24 mouse cellular contexts compared by ENCODE assay signal in genomic region chr16:29441405-29441985, GRCm38 (mm10).
DNase-seq lines count a peak whose midpoint lies in the region; ATAC-seq and TF ChIP-seq lines count a peak whose summit lies in the region.
"Had no signal": no experiment of that assay in that cellular context is flagged by ENCODE, and none has a peak within 500 bp of the region (broad histone marks: within the 10 kb centered on the region; RNA-seq: fewer than 3 reads in every experiment).

No protein-coding gene starts in this region.

- no peak for DNase-seq in forebrain, embryonic 10.5 days (ENCODE audit: extremely low spot score, low spot score)
- DNase-seq in layer of hippocampus, adult 2 months (ENCODE audit: low spot score in 2 of 2), result no peak
- no peak for DNase-seq in layer of hippocampus, adult 9-10 months (ENCODE audit: low spot score)
- DNase-seq in brain, adult 2 months (ENCODE audit: low read depth, low spot score), result peak; percentile 53
- DNase-seq in layer of hippocampus, adult 11-12 months (ENCODE audit: low spot score), result no peak
- DNase-seq: adrenal gland, postnatal 14 days; cerebellum, adult 18-20 months; cerebellum, postnatal 36 days; gastrocnemius, adult 2 months; heart, postnatal 36 days; kidney, adult 2 months; kidney, postnatal 10 days; layer of hippocampus, adult 9-11 months had no signal

- no peaks in the 10 kb centered on the region for H3K27me3 ChIP-seq in forebrain, embryonic 13.5 days
- H3K27me3 ChIP-seq in forebrain, embryonic 10.5 days (ENCODE audit: poor library complexity, severe bottlenecking), result no peaks in the 10 kb centered on the region
- no peaks in the 10 kb centered on the region for H3K27me3 ChIP-seq in midbrain, embryonic 12.5 days
- H3K27me3 ChIP-seq: embryonic facial prominence, embryonic 15.5 days; heart, embryonic 13.5 days; lung, embryonic 15.5 days; neural tube, embryonic 12.5 days; Patski had no signal

- H3K27ac ChIP-seq in forebrain, embryonic 13.5 days, result no peak overlapping the region
- no peak overlapping the region for H3K27ac ChIP-seq in forebrain, embryonic 10.5 days
- H3K27ac ChIP-seq in layer of hippocampus, adult 2 months, result peak overlapping the region; percentile 5; the same call in 1 of the 2 replicates
- no peak overlapping the region for H3K27ac ChIP-seq in midbrain, embryonic 12.5 days (replicated peaks)
- H3K27ac ChIP-seq: embryonic facial prominence, embryonic 15.5 days; gastrocnemius, adult 2 months; heart, embryonic 13.5 days; liver, embryonic 14.5 days; lung, embryonic 15.5 days; neural tube, embryonic 12.5 days had no signal

- H3K9ac ChIP-seq in forebrain, embryonic 13.5 days, result no peak overlapping the region
- no peak overlapping the region for H3K9ac ChIP-seq in midbrain, embryonic 12.5 days (replicated peaks)
- H3K9ac ChIP-seq: embryonic facial prominence, embryonic 15.5 days; heart, embryonic 13.5 days; liver, embryonic 14.5 days; lung, embryonic 15.5 days; neural tube, embryonic 12.5 days had no signal

- H3K36me3 ChIP-seq in forebrain, embryonic 13.5 days (ENCODE audit: poor library complexity, severe bottlenecking), result no peaks in the 10 kb centered on the region
- H3K36me3 ChIP-seq in forebrain, embryonic 10.5 days (replicated peaks), result no peaks in the 10 kb centered on the region
- no peaks in the 10 kb centered on the region for H3K36me3 ChIP-seq in midbrain, embryonic 12.5 days
- H3K36me3 ChIP-seq: embryonic facial prominence, embryonic 15.5 days; heart, embryonic 13.5 days; lung, embryonic 15.5 days; neural tube, embryonic 12.5 days had no signal

- ATAC-seq in forebrain, embryonic 13.5 days, result peak; percentile 53
- peak; percentile 30; the same call in 1 of the 2 replicates for ATAC-seq in midbrain, embryonic 12.5 days (ENCODE audit: low FRiP score, low read depth)
- no peak for ATAC-seq in megakaryocyte progenitor cell, adult 5-6 weeks (replicated peaks; ENCODE audit: poor library complexity)
- ATAC-seq: CD4-positive, CD25-positive, alpha-beta regulatory T cell, adult 4 months; inflammation-experienced regulatory T-cells, adult 6 months; Patski had no signal

- H3K4me2 ChIP-seq in forebrain, embryonic 13.5 days, result no peak overlapping the region
- H3K4me2 ChIP-seq in midbrain, embryonic 12.5 days (replicated peaks), result no peak overlapping the region
- H3K4me2 ChIP-seq: embryonic facial prominence, embryonic 15.5 days; heart, embryonic 13.5 days; lung, embryonic 15.5 days; neural tube, embryonic 12.5 days had no signal

- no peaks in the 10 kb centered on the region for H3K4me1 ChIP-seq in forebrain, embryonic 13.5 days
- no peaks in the 10 kb centered on the region for H3K4me1 ChIP-seq in forebrain, embryonic 10.5 days
- peaks cover 7% of the 10 kb centered on the region; the same call in 1 of the 2 replicates for H3K4me1 ChIP-seq in midbrain, embryonic 12.5 days
- H3K4me1 ChIP-seq: embryonic facial prominence, embryonic 15.5 days; heart, embryonic 13.5 days; lung, embryonic 15.5 days; neural tube, embryonic 12.5 days had no signal

- TF ChIP-seq CTCF in layer of hippocampus, adult 2 months (conservative IDR thresholded peaks at IDR 0.05), result no peak

- H3K4me3 ChIP-seq in forebrain, embryonic 13.5 days, result no peak overlapping the region
- H3K4me3 ChIP-seq in forebrain, embryonic 10.5 days, result no peak overlapping the region
- no peak overlapping the region for H3K4me3 ChIP-seq in layer of hippocampus, adult 2 months
- H3K4me3 ChIP-seq in midbrain, embryonic 12.5 days, result no peak overlapping the region
- H3K4me3 ChIP-seq: embryonic facial prominence, embryonic 15.5 days; gastrocnemius, adult 2 months; heart, embryonic 13.5 days; lung, embryonic 15.5 days; neural tube, embryonic 12.5 days had no signal

- no peaks in the 10 kb centered on the region for H3K9me3 ChIP-seq in forebrain, embryonic 13.5 days (replicated peaks)
- H3K9me3 ChIP-seq in forebrain, embryonic 10.5 days, result no peaks in the 10 kb centered on the region
- H3K9me3 ChIP-seq in midbrain, embryonic 12.5 days, result no peaks in the 10 kb centered on the region
- H3K9me3 ChIP-seq: embryonic facial prominence, embryonic 15.5 days; heart, embryonic 13.5 days; lung, embryonic 15.5 days; neural tube, embryonic 12.5 days had no signal

- 51% methylated on average over 9 of the region's 10 CpGs for WGBS in forebrain, embryonic 13.5 days
- WGBS in forebrain, embryonic 10.5 days, result 78% methylated on average over 10 of the region's 10 CpGs
- 54% methylated on average over 9 of the region's 10 CpGs for WGBS in midbrain, embryonic 12.5 days
